Comparison of ENCODE assay signal across 25 mouse cellular contexts in genomic region chr16:44779494-44779893, GRCm38 (mm10). TPM values are rescaled to one million over a fixed set of nuclear protein-coding genes. Genes with fewer than 3 reads are reported as not detected.
DNase-seq lines count a peak whose midpoint lies in the region; ATAC-seq and TF ChIP-seq lines count a peak whose summit lies in the region.
"Had no signal": no experiment of that assay in that cellular context is flagged by ENCODE, and none has a peak within 500 bp of the region (broad histone marks: within the 10 kb centered on the region; RNA-seq: fewer than 3 reads in every experiment).

No protein-coding gene starts in this region.

- peak; percentile 36 for DNase-seq in MEL (ENCODE audit: low read depth, low spot score)
- DNase-seq in induced T-regulatory cell, adult 2 months (ENCODE audit: low read depth) = peak; percentile 22
- DNase-seq in liver, embryonic 13.5 days = no peak
- DNase-seq in liver, postnatal 0 days = no peak
- DNase-seq in right cerebral cortex, adult 18-20 months = no peak
- no peak for DNase-seq in embryo, embryonic 10.5 days (ENCODE audit: low spot score)
- no peak for DNase-seq in cerebellum, postnatal 36 days
- DNase-seq in right cerebral cortex, postnatal 4 days = no peak
- DNase-seq: adrenal gland, postnatal 25 days; cerebellum, adult 18-20 months; cerebellum, adult 9-11 months; embryo, embryonic 11 days; gastrocnemius, postnatal 36 days had no signal

- peak overlapping the region; percentile 47 to 52; a peak in 3 of 4 replicates for H3K4me3 ChIP-seq in MEL (ENCODE audit: control insufficient read depth in 1 of 2, insufficient read depth in 1 of 2, low read depth in 2 of 2, low read length in 2 of 2)
- no peak overlapping the region for H3K4me3 ChIP-seq in liver, embryonic 13.5 days (replicated peaks)
- no peak overlapping the region for H3K4me3 ChIP-seq in liver, postnatal 0 days (ENCODE audit: low read depth, low read length)
- H3K4me3 ChIP-seq: embryonic facial prominence, embryonic 15.5 days; forebrain, embryonic 10.5 days; forebrain, embryonic 15.5 days; hindbrain, embryonic 15.5 days had no signal

- H3K4me2 ChIP-seq in liver, embryonic 13.5 days = peak overlapping the region; percentile 60
- H3K4me2 ChIP-seq in liver, postnatal 0 days (ENCODE audit: low read depth, low read length) = 0 out of 2 replicates have a peak overlapping the region, but pooled peaks have one; percentile 60
- H3K4me2 ChIP-seq: embryonic facial prominence, embryonic 15.5 days; forebrain, embryonic 15.5 days; hindbrain, embryonic 15.5 days had no signal

- 35% methylated on average over 5 of the region's 5 CpGs for WGBS in liver, embryonic 13.5 days (ENCODE audit: insufficient replicate concordance)
- WGBS in liver, postnatal 0 days (ENCODE audit: insufficient replicate concordance) = 66% methylated on average over 5 of the region's 5 CpGs

- peak; percentile 73 for ATAC-seq in liver, embryonic 13.5 days (ENCODE audit: low read depth)
- no peak for ATAC-seq in liver, postnatal 0 days
- ATAC-seq: forebrain, embryonic 15.5 days had no signal

- TF ChIP-seq EP300 in MEL (IDR thresholded peaks at IDR 0.05; ENCODE audit: low read depth in 1 of 2, low read length in 2 of 2) = no peak
- TF ChIP-seq EP300 in liver, postnatal 0 days (IDR thresholded peaks at IDR 0.05; ENCODE audit: low read depth) = no peak

- no peak for TF ChIP-seq RAD21 in MEL (IDR thresholded peaks at IDR 0.05; ENCODE audit: low read depth, low read length)

- H3K27ac ChIP-seq in MEL (ENCODE audit: control insufficient read depth, low read depth, low read length) = peak overlapping the region; percentile 85
- H3K27ac ChIP-seq in liver, embryonic 13.5 days = no peak overlapping the region; the same call in 1 of the 2 replicates
- H3K27ac ChIP-seq in liver, postnatal 0 days (ENCODE audit: low read depth) = no peak overlapping the region
- H3K27ac ChIP-seq: embryonic facial prominence, embryonic 15.5 days; forebrain, embryonic 10.5 days; forebrain, embryonic 15.5 days; heart, embryonic 13.5 days; hindbrain, embryonic 15.5 days had no signal

- H3K9me3 ChIP-seq in MEL (replicated peaks; ENCODE audit: insufficient read depth, low read length) = no peaks in the 10 kb centered on the region
- H3K9me3 ChIP-seq in liver, embryonic 13.5 days (replicated peaks) = no peaks in the 10 kb centered on the region
- no peaks in the 10 kb centered on the region for H3K9me3 ChIP-seq in liver, postnatal 0 days (ENCODE audit: low read length)
- H3K9me3 ChIP-seq: embryonic facial prominence, embryonic 15.5 days; forebrain, embryonic 10.5 days; forebrain, embryonic 15.5 days; heart, embryonic 13.5 days; hindbrain, embryonic 15.5 days had no signal

- H3K27me3 ChIP-seq in MEL (ENCODE audit: control insufficient read depth in 1 of 2, insufficient read depth in 2 of 2, low read length in 2 of 2) = no peaks in the 10 kb centered on the region
- no peaks in the 10 kb centered on the region for H3K27me3 ChIP-seq in liver, embryonic 13.5 days
- no peaks in the 10 kb centered on the region for H3K27me3 ChIP-seq in liver, postnatal 0 days (ENCODE audit: insufficient read depth, low read length)
- H3K27me3 ChIP-seq: embryonic facial prominence, embryonic 15.5 days; forebrain, embryonic 15.5 days; heart, embryonic 13.5 days; hindbrain, embryonic 15.5 days had no signal

- no peak for TF ChIP-seq POLR2A in MEL (IDR thresholded peaks at IDR 0.05; ENCODE audit: control insufficient read depth in 1 of 2, insufficient read depth in 1 of 2, low read depth in 1 of 2, low read length in 2 of 2, poor library complexity in 1 of 2)

- H3K36me3 ChIP-seq in MEL (ENCODE audit: control insufficient read depth in 1 of 2, insufficient read depth in 2 of 2, low read length in 2 of 2) = peaks cover 0 to 18% of the 10 kb centered on the region in 2 experiments; a peak in 2 of 4 replicates
- H3K36me3 ChIP-seq in liver, embryonic 13.5 days = no peaks in the 10 kb centered on the region
- no peaks in the 10 kb centered on the region for H3K36me3 ChIP-seq in liver, postnatal 0 days (replicated peaks; ENCODE audit: insufficient read depth, low read length)
- H3K36me3 ChIP-seq: embryonic facial prominence, embryonic 15.5 days; forebrain, embryonic 10.5 days; forebrain, embryonic 15.5 days; heart, embryonic 13.5 days; hindbrain, embryonic 15.5 days had no signal

- H3K9ac ChIP-seq in MEL (ENCODE audit: control insufficient read depth, low read depth, low read length, poor library complexity, severe bottlenecking) = peak overlapping the region; percentile 63
- no peak overlapping the region for H3K9ac ChIP-seq in liver, embryonic 13.5 days
- H3K9ac ChIP-seq in liver, postnatal 0 days (replicated peaks) = no peak overlapping the region
- H3K9ac ChIP-seq: embryonic facial prominence, embryonic 15.5 days; forebrain, embryonic 15.5 days; heart, embryonic 13.5 days; hindbrain, embryonic 15.5 days had no signal

- H3K4me1 ChIP-seq in MEL (ENCODE audit: control insufficient read depth in 1 of 2, insufficient read depth in 2 of 2, low read length in 2 of 2) = peaks cover 0 to 3% of the 10 kb centered on the region in 2 experiments; a peak in 1 of 4 replicates
- H3K4me1 ChIP-seq in liver, embryonic 13.5 days (replicated peaks) = peaks cover 18% of the 10 kb centered on the region
- H3K4me1 ChIP-seq in liver, postnatal 0 days (ENCODE audit: insufficient read depth) = no peaks in the 10 kb centered on the region
- H3K4me1 ChIP-seq: embryonic facial prominence, embryonic 15.5 days; forebrain, embryonic 10.5 days; forebrain, embryonic 15.5 days; heart, embryonic 13.5 days; hindbrain, embryonic 15.5 days had no signal

- no peak for TF ChIP-seq CTCF in MEL (IDR thresholded peaks at IDR 0.05 in 2 of 3, conservative IDR thresholded peaks at IDR 0.05 in 1 of 3; ENCODE audit: control insufficient read depth in 1 of 3, insufficient read depth in 1 of 3, low read depth in 2 of 3, low read length in 3 of 3, poor library complexity in 1 of 3, severe bottlenecking in 1 of 3)
- no peak for TF ChIP-seq CTCF in liver, postnatal 0 days (IDR thresholded peaks at IDR 0.05; ENCODE audit: low read depth)

- no peaks in the 10 kb centered on the region for H3K79me2 ChIP-seq in MEL (ENCODE audit: control insufficient read depth, insufficient read depth, low read length, poor library complexity)

TF ChIP-seq in MEL, 35 proteins besides CTCF, POLR2A, EP300 and RAD21:
- TF ChIP-seq KAT2A (conservative IDR thresholded peaks at IDR 0.05; ENCODE audit: low read depth, low read length) = no peak
TF ChIP-seq in MEL: peak in this region for 0.

RNA-seq across cellular contexts. Expression of gene Cd200r1, which starts 14.0 kb away (rescaled TPM):
- total RNA-seq in MEL (2012; rRNA removed) = 1.4 and 2.0 TPM in 2 replicates
- polyA plus RNA-seq in MEL (2012; ENCODE audit: insufficient read depth in 1 of 2, insufficient read length in 2 of 2, low read depth in 1 of 2, low replicate concordance in 2 of 2, missing spikeins in 1 of 2) = 1 to 10 TPM in 1 of 2 experiments, not detected in 1; 1.6 TPM
- 3.2 and 4.0 TPM in 2 replicates for polyA plus RNA-seq in liver, embryonic 13.5 days (2015; fragmentation: Nextera tagmentation; extraction: Ambion mirVana)
- polyA plus RNA-seq in liver, postnatal 0 days (2015; fragmentation: Nextera tagmentation; extraction: Ambion mirVana) = 4.2 and 4.7 TPM in 2 replicates
- total RNA-seq: adrenal gland, postnatal 25 days had no signal
- polyA plus RNA-seq: erythroblast, embryonic 14.5 days had no signal

RNA-seq across cellular contexts. Expression of gene Cd200r4, which starts 32.0 kb away (rescaled TPM):
- 0.82 and 1.1 TPM in 2 replicates for total RNA-seq in MEL (2012; rRNA removed)
- polyA plus RNA-seq in MEL (2012; ENCODE audit: insufficient read depth in 1 of 2, insufficient read length in 2 of 2, low read depth in 1 of 2, low replicate concordance in 2 of 2, missing spikeins in 1 of 2) = 1 to 10 TPM in 1 of 2 experiments, not detected in 1; 1.6 TPM
- polyA plus RNA-seq in liver, embryonic 13.5 days (2015; fragmentation: Nextera tagmentation; extraction: Ambion mirVana) = 0.37 and 0.75 TPM in 2 replicates
- polyA plus RNA-seq in liver, postnatal 0 days (2015; fragmentation: Nextera tagmentation; extraction: Ambion mirVana) = 0.45 and 0.68 TPM in 2 replicates
- total RNA-seq: adrenal gland, adult 2 months; adrenal gland, postnatal 25 days; gastrocnemius, adult 8-10 months; gastrocnemius, postnatal 36 days; heart, postnatal 36 days had no signal
- polyA plus RNA-seq: embryonic facial prominence, embryonic 11.5 days; erythroblast, embryonic 14.5 days; forebrain, embryonic 15.5 days; heart, embryonic 13.5 days; heart, postnatal 0 days; hindbrain, embryonic 11.5 days; hindbrain, embryonic 15.5 days had no signal

RNA-seq across cellular contexts. Expression of gene Gtpbp8, which starts 33.3 kb away (rescaled TPM):
- 10.1 and 14.4 TPM in 2 replicates for total RNA-seq in MEL (2012; rRNA removed)
- polyA plus RNA-seq in MEL (2012; ENCODE audit: insufficient read depth in 1 of 2, insufficient read length in 2 of 2, low read depth in 1 of 2, low replicate concordance in 2 of 2, missing spikeins in 1 of 2) = 10 to 100 TPM in 1 of 2 experiments, not detected in 1; 10.7 TPM
- polyA plus RNA-seq in liver, embryonic 13.5 days (2015; fragmentation: Nextera tagmentation; extraction: Ambion mirVana) = 24.0 and 26.4 TPM in 2 replicates
- polyA plus RNA-seq in liver, postnatal 0 days (2015; fragmentation: Nextera tagmentation; extraction: Ambion mirVana) = 18.3 and 18.4 TPM in 2 replicates

RNA-seq across cellular contexts. Expression of gene Nepro, which starts 55.4 kb away (rescaled TPM):
- total RNA-seq in MEL (2012; rRNA removed) = 8.8 and 9.0 TPM in 2 replicates
- 10 to 100 TPM in 1 of 2 experiments, not detected in 1; 20.8 TPM for polyA plus RNA-seq in MEL (2012; ENCODE audit: insufficient read depth in 1 of 2, insufficient read length in 2 of 2, low read depth in 1 of 2, low replicate concordance in 2 of 2, missing spikeins in 1 of 2)
- polyA plus RNA-seq in liver, embryonic 13.5 days (2015; fragmentation: Nextera tagmentation; extraction: Ambion mirVana) = 3.8 and 4.1 TPM in 2 replicates
- polyA plus RNA-seq in liver, postnatal 0 days (2015; fragmentation: Nextera tagmentation; extraction: Ambion mirVana) = 1.9 and 2.4 TPM in 2 replicates

Comparison
In these comparisons a context has a peak if more than half of its experiments do, and no peak if none do; other contexts are left out.
1. DNase-seq: peak in MEL (single experiment) and induced T-regulatory cell, adult 2 months (single experiment); none in liver, embryonic 13.5 days (single experiment), liver, postnatal 0 days (single experiment), right cerebral cortex, adult 18-20 months (single experiment), embryo, embryonic 10.5 days (single experiment), cerebellum, postnatal 36 days (0 of 2) and right cerebral cortex, postnatal 4 days (single experiment).
2. H3K4me3 ChIP-seq: peak in MEL (2 of 2); none in liver, embryonic 13.5 days (single experiment) and liver, postnatal 0 days (single experiment).